Mouse (Mus musculus) cerebellum, postnatal 10 days (tissue): Measurements from ENCODE around the gene Trio.

ENCODE experiments used
- DNase-seq, 2 experiments: peaks; one replicate each; pipeline ENCODE4 v3.0.0; 2021; ENCODE audit warnings: mixed read lengths in 2 of 2

Trio gene

DNA sequence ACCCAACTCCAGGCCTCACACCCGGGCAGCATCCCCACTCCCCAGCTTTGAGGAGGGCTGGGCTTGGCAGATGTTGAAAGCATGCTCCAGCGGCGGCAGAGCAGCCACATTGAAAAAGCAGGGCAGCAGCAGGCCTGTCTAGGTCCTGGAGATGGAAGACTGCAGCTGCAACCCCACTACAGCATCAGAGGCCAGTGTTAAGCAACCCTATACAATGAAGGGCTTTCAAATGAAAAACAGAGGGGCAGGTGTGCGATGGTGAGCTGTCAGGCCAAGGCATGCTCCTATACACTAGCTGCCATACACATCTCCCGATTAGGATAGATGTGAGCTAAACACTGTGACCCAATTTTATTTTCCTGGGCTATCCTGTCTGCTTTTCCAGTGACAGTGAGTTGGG is 265.8 kb downstream of the Trio start:
- no peak for DNase-seq

DNA sequence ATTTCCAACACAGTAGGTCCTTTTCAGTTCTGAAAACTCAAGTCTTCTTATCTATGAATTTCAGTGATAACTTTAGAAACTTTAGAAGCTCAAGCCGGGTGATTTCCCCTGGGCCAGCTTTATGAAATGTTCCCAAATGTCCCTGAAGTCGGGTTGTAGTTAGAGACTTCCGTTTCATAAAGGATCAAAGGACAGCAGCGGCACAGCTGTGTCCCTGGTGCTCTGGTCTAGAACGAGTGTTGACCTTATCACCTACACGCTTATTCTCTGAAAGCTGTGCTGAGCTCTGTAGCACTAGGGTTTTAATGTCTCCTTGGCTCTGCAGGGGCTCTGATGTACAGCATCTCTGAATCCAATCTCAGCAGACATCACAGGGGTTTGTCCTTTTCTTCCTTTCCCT is 267.0 kb downstream of the Trio start:
- DNase-seq: no peak

- DNase-seq: no peak
Measured at GRCm38 (mm10) chr15:27756426-27756825, 269.2 kb downstream of the Trio start.

GRCm38 (mm10) chr15:27754571-27755260 is 270.9 kb downstream of the Trio start:
- no peak for DNase-seq

GRCm38 (mm10) chr15:27753923-27754322 is 271.7 kb downstream of the Trio start:
- no peak for DNase-seq

GRCm38 (mm10) chr15:27752677-27753342 is 272.8 kb downstream of the Trio start:
- no peak for DNase-seq

DNA sequence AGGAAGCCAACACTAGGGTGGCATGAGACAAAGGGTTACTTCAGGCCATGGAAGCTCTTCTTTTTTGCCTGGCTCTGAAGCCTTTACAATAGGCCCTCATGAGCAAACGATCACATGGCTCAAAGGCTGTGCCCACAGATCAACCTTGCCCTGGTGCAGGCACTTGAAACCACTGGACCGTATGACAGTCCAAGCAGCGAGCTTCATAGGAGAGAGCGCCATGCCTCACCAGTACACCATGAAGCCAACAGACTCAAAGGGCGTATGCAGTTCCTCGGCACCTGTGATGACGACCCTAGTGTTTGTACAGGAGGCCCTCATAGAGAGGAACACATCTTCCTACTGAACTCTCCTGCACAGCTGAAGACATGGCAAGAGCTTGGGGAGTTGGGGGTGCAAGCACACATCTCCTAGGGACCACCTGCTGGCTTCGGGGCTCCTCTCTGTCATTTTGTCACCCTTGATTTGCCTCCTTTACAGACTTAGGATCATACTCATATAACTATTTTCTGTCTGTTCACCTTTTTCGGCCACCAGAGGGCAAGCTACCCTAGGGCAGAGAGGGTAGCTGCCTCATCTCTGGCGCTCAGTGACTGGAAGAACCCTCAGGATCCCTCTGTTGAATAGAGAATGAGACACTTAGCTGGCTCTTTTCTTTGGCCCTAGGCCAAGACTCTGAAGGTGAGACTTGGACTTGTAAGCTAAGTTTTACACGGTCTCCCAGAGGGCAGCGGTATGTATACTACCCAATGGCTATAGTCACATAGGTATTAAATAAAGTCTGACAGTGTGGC is 273.8 kb downstream of the Trio start:
- DNase-seq: peak; percentile 75 to 77

GRCm38 (mm10) chr15:27748739-27749138 is 276.9 kb downstream of the Trio start:
- no peak for DNase-seq

DNA sequence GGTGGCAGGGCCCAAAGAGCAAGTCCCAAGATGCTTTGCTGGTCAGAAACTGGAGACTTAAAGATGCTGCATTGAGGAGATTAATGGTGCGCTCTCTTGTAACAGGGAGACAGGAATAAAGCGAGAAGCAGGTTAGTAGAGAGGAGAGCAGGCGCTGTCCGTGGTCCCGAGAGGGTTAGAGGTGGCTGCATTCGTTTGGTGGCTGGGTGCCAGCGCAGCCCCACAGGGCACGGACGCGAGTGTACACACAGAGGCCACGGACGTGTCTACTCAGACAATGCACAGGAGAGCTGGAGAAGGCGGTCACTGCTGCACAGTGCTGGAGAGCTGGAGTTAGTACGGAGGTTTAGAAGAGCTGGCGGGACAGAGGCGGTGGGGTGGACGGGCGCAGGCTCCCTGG is 278.1 kb downstream of the Trio start:
- no peak for DNase-seq

GRCm38 (mm10) chr15:27744995-27745394 is 280.7 kb downstream of the Trio start:
- DNase-seq: no peak

DNA sequence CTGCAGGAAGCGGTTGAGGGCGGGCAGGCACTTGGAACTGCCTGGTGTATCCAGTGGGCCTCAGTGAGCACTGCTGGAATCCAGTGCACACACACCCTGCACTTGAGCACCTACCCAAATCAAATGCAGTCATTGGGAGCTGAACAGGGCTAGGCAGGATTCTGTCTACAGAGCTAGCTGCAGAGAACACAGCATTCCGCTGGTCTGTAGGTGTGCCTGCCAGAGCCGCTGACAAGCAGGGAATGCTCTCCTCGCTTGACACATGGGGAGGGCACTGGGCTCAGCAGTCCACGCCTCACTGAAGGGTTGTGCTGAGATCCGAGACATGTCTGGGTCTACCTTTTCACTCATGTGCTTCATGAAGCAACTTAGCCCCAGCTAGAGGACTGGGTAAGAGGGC is 285.6 kb downstream of the Trio start:
- no peak for DNase-seq

- DNase-seq: peak; percentile 37 to 54
Measured at GRCm38 (mm10) chr15:27731818-27732217, 293.8 kb downstream of the Trio start.

DNA sequence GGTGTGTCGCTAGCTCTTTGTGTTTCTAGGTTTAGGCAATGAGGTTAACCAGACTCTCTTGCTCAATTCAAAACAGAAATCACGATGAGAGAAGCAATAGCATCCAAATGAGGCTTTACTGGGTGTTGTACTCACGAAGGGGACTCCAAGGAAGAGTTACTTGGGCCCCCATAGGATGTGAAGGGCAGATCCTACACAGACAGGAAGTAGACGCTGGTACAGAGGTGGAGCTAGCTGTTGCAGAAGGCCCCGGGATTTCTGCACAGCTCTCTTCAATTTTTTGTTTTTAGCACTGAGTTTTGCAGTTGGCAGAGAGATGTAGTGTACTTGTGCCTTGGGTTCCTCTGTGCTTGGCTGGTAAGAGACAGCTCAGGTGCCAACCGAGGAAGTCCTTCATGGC is 299.4 kb downstream of the Trio start:
- DNase-seq: no peak

- no peak for DNase-seq
Measured at GRCm38 (mm10) chr15:27724796-27725680, 300.6 kb downstream of the Trio start.

DNA sequence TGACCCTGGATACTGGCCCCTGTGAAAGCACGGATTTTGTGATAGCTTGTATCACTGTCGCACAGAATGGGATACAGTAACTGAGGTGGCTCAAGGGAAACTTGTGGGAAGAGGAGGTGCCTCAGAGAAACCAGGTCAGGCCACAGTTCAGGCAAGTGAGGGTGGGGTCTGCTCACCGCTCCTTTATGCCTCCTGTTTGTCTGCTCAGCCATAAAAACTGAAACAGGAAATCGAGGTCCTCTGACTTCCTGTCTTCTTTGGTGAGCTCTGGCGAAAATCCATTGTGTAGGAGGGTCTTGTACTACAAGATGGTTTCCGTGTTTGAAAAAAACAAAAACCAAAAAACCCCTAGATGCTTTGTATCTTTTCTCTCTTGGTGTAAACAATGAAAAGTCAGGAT is 301.4 kb downstream of the Trio start:
- DNase-seq: no peak

GRCm38 (mm10) chr15:27723746-27724145 is 301.9 kb downstream of the Trio start:
- no peak for DNase-seq

- DNase-seq: peak; percentile 27 to 31
Measured at GRCm38 (mm10) chr15:27720297-27720696, 305.4 kb downstream of the Trio start.

- DNase-seq: no peak
Measured at GRCm38 (mm10) chr15:27718668-27719067, 307.0 kb downstream of the Trio start.

DNA sequence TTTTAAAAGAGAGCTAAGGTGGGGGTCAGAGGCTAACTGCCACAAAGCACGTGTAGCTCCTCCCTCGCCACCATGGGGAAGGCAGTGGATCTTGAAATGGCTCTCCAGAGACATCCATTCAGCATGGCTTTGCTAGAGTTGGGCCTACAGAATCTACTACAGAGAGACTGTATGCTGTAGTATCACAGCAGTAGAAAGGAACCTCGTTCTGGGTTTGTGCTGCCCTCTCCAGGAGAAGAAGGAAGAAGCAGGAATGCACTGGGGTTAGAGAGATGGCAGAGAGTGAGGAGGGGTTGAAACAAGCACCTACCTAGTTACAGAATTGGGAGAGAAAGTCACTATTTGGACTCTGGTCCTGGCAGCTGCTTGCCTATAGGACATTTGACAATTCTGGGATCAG is 310.3 kb downstream of the Trio start:
- peak; percentile 64 for DNase-seq

DNA sequence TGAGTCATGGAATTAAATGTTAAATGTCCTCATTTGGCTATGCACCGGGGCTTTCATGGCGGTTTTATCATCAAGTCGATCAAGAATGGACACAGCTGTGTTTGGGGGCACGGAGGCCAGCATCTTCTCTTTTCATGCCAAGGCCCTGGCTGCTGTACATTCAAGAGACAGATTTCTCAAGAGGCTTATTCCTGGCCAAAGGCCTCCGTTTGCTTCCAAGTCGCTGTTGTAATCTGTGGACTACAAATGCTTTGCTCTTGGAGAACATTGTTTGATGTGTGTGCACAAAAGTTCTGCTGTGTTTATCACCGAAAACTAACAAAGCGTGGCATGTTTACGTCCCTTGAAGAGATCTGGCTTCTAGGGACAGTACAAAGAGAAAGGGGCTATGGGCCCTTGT is 314.9 kb downstream of the Trio start:
- no peak for DNase-seq

GRCm38 (mm10) chr15:27708968-27709612 is 316.6 kb downstream of the Trio start:
- no peak for DNase-seq

GRCm38 (mm10) chr15:27708499-27708898 is 317.1 kb downstream of the Trio start:
- no peak for DNase-seq
